17 mouse cellular contexts compared by ENCODE assay signal in genomic region chr7:66175738-66176137, GRCm38 (mm10).
DNase-seq lines count a peak whose midpoint lies in the region; ATAC-seq and TF ChIP-seq lines count a peak whose summit lies in the region.
"Had no signal": no experiment of that assay in that cellular context is flagged by ENCODE, and none has a peak within 500 bp of the region (broad histone marks: within the 10 kb centered on the region; RNA-seq: fewer than 3 reads in every experiment).

No protein-coding gene starts in this region.

- peaks cover 18% of the 10 kb centered on the region for H3K4me1 ChIP-seq in bone marrow, adult 2 months (ENCODE audit: control insufficient read depth, insufficient read depth, low read length)
- H3K4me1 ChIP-seq in midbrain, embryonic 11.5 days (ENCODE audit: control insufficient read depth, insufficient read depth, low read length), result no peaks in the 10 kb centered on the region
- H3K4me1 ChIP-seq: hindbrain, embryonic 15.5 days had no signal

- DNase-seq in layer of hippocampus, adult 9-11 months, result peak; percentile 34
- no peak for DNase-seq in layer of hippocampus, postnatal 14 days (ENCODE audit: low spot score in 2 of 2)
- peak; percentile 21 for DNase-seq in A20 (ENCODE audit: low read depth, low spot score)
- DNase-seq in midbrain, embryonic 11.5 days (ENCODE audit: low spot score, missing footprints), result no peak
- no peak for DNase-seq in embryo, embryonic 10 days (ENCODE audit: low spot score)
- DNase-seq in kidney, adult 11 months, result no peak
- DNase-seq: adrenal gland, postnatal 14 days; cerebellum, adult 11 months had no signal

- no peaks in the 10 kb centered on the region for H3K9me3 ChIP-seq in midbrain, embryonic 11.5 days (ENCODE audit: control insufficient read depth, low read length)
- H3K9me3 ChIP-seq: forebrain, embryonic 10.5 days; heart, embryonic 13.5 days; hindbrain, embryonic 15.5 days; kidney, embryonic 15.5 days; limb, embryonic 13.5 days; midbrain, embryonic 10.5 days; neural tube, embryonic 13.5 days had no signal

- no peak overlapping the region for H3K4me2 ChIP-seq in midbrain, embryonic 11.5 days
- H3K4me2 ChIP-seq: heart, embryonic 13.5 days; hindbrain, embryonic 15.5 days; kidney, embryonic 15.5 days; limb, embryonic 13.5 days; neural tube, embryonic 13.5 days had no signal

- no peak for TF ChIP-seq CTCF in bone marrow, adult 2 months (IDR thresholded peaks at IDR 0.05; ENCODE audit: control insufficient read depth, insufficient read depth, low read length)

- TF ChIP-seq POLR2A in bone marrow, adult 2 months (IDR thresholded peaks at IDR 0.05; ENCODE audit: borderline replicate concordance, control insufficient read depth, low read depth, low read length), result 0 out of 2 replicates have a peak, but pooled peaks have one; percentile 17

- H3K36me3 ChIP-seq in midbrain, embryonic 11.5 days (ENCODE audit: control insufficient read depth, insufficient read depth, low read length), result peaks cover 6% of the 10 kb centered on the region

- WGBS in bone marrow, adult 2 months, result 13% methylated on average over 6 of the region's 6 CpGs
- WGBS in midbrain, embryonic 11.5 days, result 92% methylated on average over 6 of the region's 6 CpGs

- no peaks in the 10 kb centered on the region for H3K27me3 ChIP-seq in midbrain, embryonic 11.5 days (ENCODE audit: control insufficient read depth, insufficient read depth, low read length)
- H3K27me3 ChIP-seq: heart, embryonic 13.5 days; hindbrain, embryonic 15.5 days; kidney, embryonic 15.5 days; limb, embryonic 13.5 days; neural tube, embryonic 13.5 days had no signal

- peak; percentile 89 for ATAC-seq in megakaryocyte, adult 5-6 weeks (ENCODE audit: poor library complexity, severe bottlenecking)
- ATAC-seq in midbrain, embryonic 11.5 days (ENCODE audit: low FRiP score), result no peak

- peak overlapping the region; percentile 79 for H3K27ac ChIP-seq in bone marrow, adult 2 months (ENCODE audit: control insufficient read depth, insufficient read depth, low read depth, low read length, poor library complexity)
- H3K27ac ChIP-seq in midbrain, embryonic 11.5 days (ENCODE audit: low read depth, low read length), result no peak overlapping the region
- H3K27ac ChIP-seq: forebrain, embryonic 10.5 days; heart, embryonic 13.5 days; hindbrain, embryonic 15.5 days; kidney, embryonic 15.5 days; limb, embryonic 13.5 days; midbrain, embryonic 10.5 days; neural tube, embryonic 13.5 days had no signal

- H3K4me3 ChIP-seq in bone marrow, adult 2 months (replicated peaks; ENCODE audit: control insufficient read depth, low read depth, low read length), result peak overlapping the region; percentile 43
- no peak overlapping the region for H3K4me3 ChIP-seq in midbrain, embryonic 11.5 days (ENCODE audit: low read depth, low read length)
- H3K4me3 ChIP-seq: forebrain, embryonic 10.5 days; heart, embryonic 13.5 days; hindbrain, embryonic 15.5 days; kidney, embryonic 15.5 days; limb, embryonic 13.5 days; midbrain, embryonic 10.5 days; neural tube, embryonic 13.5 days had no signal

- no peak overlapping the region for H3K9ac ChIP-seq in midbrain, embryonic 11.5 days (ENCODE audit: low read length)
- H3K9ac ChIP-seq: heart, embryonic 13.5 days; hindbrain, embryonic 15.5 days; kidney, embryonic 15.5 days; limb, embryonic 13.5 days; neural tube, embryonic 13.5 days had no signal

Comparison
In these comparisons a context has a peak if more than half of its experiments do, and no peak if none do; other contexts are left out.
1. DNase-seq: peak in layer of hippocampus, adult 9-11 months (single experiment) and A20 (single experiment); none in layer of hippocampus, postnatal 14 days (0 of 2), midbrain, embryonic 11.5 days (single experiment), embryo, embryonic 10 days (single experiment) and kidney, adult 11 months (single experiment).